Mouse (Mus musculus): Measurements from ENCODE around the gene Ftsj1.
A peak's percentile ranks its signal among the peaks of the same experiment; 100 is the strongest.

Ftsj1 gene

GRCm38 (mm10) chrX:8252334-8253285 is at the start of gene Ftsj1:
TSS of gene Ftsj1 (minus strand) at chrX:8252406.
- peak; percentile 64 to 75 for DNase-seq (ENCODE audit: low spot score in 2 of 2)

GRCm38 (mm10) chrX:8288621-8289020 is 36.4 kb upstream of the Ftsj1 start:
- DNase-seq (ENCODE audit: low spot score in 2 of 2) = no peak

- no peak for DNase-seq (ENCODE audit: low spot score in 2 of 2)
Measured at GRCm38 (mm10) chrX:8274056-8274455, 21.9 kb upstream of the Ftsj1 start.

GRCm38 (mm10) chrX:8272000-8272399 is 19.8 kb upstream of the Ftsj1 start:
- DNase-seq (ENCODE audit: low spot score in 2 of 2) = no peak

- no peak for DNase-seq (ENCODE audit: low spot score in 2 of 2)
Measured at GRCm38 (mm10) chrX:8271083-8271820, 19.0 kb upstream of the Ftsj1 start, which contains the start of gene Slc38a5. TSS of gene Slc38a5 (plus strand) at chrX:8271133.

- DNase-seq (ENCODE audit: low spot score in 2 of 2) = no peak
Measured at GRCm38 (mm10) chrX:8264222-8264621, 12.0 kb upstream of the Ftsj1 start.

- DNase-seq (ENCODE audit: low spot score in 2 of 2) = no peak
Measured at GRCm38 (mm10) chrX:8263156-8263804, 11.1 kb upstream of the Ftsj1 start.

GRCm38 (mm10) chrX:8259478-8259877 is 7.3 kb upstream of the Ftsj1 start:
- DNase-seq (ENCODE audit: low spot score in 2 of 2) = no peak

- DNase-seq (ENCODE audit: low spot score in 2 of 2) = no peak
Measured at GRCm38 (mm10) chrX:8255807-8256206, 3.6 kb upstream of the Ftsj1 start.

- no peak for DNase-seq (ENCODE audit: low spot score in 2 of 2)
Measured at GRCm38 (mm10) chrX:8253711-8254110, 1.5 kb upstream of the Ftsj1 start.

GRCm38 (mm10) chrX:8251789-8252333 is 345 bp downstream of the Ftsj1 start:
- DNase-seq (ENCODE audit: low spot score in 2 of 2) = no peak

- DNase-seq (ENCODE audit: low spot score in 2 of 2) = no peak
Measured at GRCm38 (mm10) chrX:8248542-8249120, 3.6 kb downstream of the Ftsj1 start.

GRCm38 (mm10) chrX:8247680-8248079 is 4.5 kb downstream of the Ftsj1 start:
- no peak for DNase-seq (ENCODE audit: low spot score in 2 of 2)

- no peak for DNase-seq (ENCODE audit: low spot score in 2 of 2)
Measured at GRCm38 (mm10) chrX:8238804-8239395, 13.3 kb downstream of the Ftsj1 start.

GRCm38 (mm10) chrX:8236704-8237103 is 15.5 kb downstream of the Ftsj1 start:
- no peak for DNase-seq (ENCODE audit: low spot score in 2 of 2)

GRCm38 (mm10) chrX:8233602-8234001 is 18.6 kb downstream of the Ftsj1 start:
- DNase-seq (ENCODE audit: low spot score in 2 of 2) = no peak

- DNase-seq (ENCODE audit: low spot score in 2 of 2) = no peak
Measured at GRCm38 (mm10) chrX:8230272-8230671, 21.9 kb downstream of the Ftsj1 start.

- DNase-seq (ENCODE audit: low spot score in 2 of 2) = no peak
Measured at GRCm38 (mm10) chrX:8223473-8223872, 28.7 kb downstream of the Ftsj1 start.

GRCm38 (mm10) chrX:8222678-8223421 is 29.4 kb downstream of the Ftsj1 start:
- DNase-seq (ENCODE audit: low spot score in 2 of 2) = no peak

GRCm38 (mm10) chrX:8222296-8222677 is 29.9 kb downstream of the Ftsj1 start:
- DNase-seq (ENCODE audit: low spot score in 2 of 2) = no peak
